Mouse (Mus musculus): ENCODE results near the gene Brca1.
A peak's percentile ranks its signal among the peaks of the same experiment; 100 is the strongest.
"Not testable (repeated sequence)": the region's sequence is repeated elsewhere in the genome, so short reads cannot be mapped to it uniquely, and the experiment has no call there.

Gene Brca1

DNA sequence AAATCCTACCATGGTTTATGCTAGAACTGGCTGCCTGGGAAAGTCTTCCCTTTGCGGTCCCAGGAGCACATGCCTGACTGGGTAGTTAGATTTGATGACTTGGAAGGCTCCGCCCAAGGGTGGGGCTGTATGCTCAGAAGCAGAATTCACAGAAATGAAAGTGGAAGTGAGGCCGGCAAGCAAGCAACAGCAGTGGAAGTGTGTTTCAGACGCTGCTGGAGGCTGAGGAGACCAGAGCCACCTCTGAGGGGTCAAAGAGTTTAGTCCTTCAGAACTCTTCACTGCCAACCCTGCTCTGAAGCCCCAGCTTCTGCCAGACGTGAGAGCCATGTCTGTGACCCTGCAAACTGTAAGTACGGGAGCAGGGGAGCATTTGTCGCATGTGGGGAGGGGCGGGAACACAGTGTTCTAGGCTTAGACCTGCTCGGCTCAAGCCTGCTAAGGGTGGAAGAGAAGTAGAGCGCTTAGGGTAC is 103.4 kb downstream of the Brca1 start, which contains the start of gene Ifi35:
TSS of gene Ifi35 (plus strand) at position 134 of the 473 bp plus-strand sequence.
- DNase-seq = no peak

DNA sequence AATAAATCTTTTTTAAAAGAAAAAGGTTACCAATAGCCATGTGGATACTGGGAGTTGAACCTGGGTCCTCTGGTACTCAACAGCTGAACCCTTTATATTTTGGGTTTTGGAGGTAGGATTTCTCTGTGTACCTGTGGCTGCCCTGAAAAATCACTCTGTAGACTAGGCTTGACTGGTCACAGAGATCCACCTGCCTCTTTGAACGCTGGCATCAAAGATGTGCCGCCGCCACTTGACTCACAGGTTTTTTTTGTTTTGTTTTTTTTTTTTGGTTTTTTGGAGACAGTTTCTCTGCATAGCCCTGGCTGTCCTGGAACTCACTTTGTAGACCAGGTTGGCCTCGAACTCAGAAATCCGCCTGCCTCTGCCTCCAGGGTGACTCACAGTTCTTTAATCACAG is 104.0 kb downstream of the Brca1 start:
- DNase-seq = no peak

DNA sequence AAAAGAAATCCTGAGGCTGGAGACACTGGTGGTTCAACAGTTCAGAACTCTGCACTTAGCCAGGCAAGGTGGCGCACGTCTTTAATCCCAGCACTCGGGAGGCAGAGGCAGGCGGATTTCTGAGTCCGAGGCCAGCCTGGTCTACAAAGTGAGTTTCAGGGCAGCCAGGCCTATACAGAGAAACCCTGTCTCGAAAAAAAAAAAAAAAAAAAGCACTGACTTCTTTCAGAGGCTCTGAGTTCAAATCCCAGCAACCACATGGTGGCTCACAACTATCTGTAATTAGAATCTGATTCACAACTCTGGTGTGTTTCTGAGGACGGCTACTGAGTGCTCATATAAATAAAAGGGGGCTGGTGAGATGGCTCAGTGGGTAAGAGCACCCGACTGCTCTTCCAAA is 104.9 kb downstream of the Brca1 start:
- not testable (repeated sequence) for DNase-seq

DNA sequence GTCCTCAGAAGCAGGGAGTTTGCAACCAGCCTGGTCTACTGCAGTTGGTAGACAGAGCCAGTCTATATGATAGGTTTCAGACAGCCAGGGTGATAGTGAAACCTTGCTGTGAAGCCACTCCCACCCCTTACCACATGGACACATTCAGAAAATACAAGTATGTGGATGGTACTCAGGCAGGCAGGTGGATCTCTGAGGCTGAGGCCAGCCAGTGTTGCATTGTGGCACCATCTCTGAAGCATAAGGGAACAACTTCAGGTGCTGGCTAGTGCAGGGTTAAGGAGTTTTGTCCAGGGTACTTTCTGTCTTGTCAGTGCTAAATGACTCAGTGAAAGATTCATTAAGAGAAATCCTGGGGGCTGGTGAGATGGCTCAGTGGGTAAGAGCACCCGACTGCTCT is 105.4 kb downstream of the Brca1 start:
- DNase-seq = no peak

DNA sequence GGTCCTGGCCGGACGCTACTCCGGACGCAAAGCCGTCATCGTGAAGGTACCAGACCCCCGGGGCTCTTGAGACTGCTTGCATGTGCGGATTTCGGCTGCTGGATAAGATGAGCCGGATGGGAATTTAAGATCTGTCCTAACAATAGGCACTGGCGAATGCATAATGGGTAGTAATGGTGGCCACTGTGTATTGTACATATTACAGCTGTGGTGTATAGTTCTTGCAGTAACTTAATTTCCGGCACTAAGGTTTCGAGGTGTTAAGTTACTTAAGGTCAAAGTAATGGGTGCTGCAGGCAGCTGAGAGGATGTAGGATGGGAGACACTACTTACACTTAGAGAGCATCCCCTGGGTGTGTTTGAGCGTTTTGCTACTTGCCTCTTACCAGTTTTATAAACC is 109.0 kb downstream of the Brca1 start:
- no peak for DNase-seq

DNA sequence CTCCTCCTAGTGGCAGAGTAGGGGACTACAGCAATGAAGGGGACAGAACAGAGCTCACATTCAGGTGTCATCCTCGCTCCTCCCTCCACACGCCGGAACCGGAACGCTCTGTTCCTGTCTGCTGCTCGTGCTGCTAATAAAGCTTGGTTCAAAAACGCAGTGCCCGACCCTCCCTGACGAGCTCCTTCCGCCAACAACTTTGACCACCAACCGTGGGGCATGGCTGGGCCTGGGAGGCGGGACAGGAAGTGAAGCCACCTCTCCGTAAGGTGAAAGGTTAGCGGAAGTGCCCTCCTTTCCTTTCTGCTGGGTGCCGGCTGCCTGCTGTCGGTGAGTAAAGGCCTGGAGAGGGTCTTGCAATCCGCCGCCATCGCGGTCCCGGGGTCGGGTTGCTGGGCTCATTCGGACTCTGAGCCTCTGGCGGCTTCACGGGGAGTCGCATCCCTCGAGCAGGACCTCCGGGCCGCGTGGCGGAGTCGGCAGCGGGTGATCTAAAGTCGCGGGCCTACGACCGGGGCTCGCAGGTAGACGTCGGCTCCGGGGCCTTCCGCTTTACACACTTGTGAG is 109.5 kb downstream of the Brca1 start, which contains the start of gene Rpl27:
TSS of gene Rpl27 (plus strand) at position 172 of the 567 bp plus-strand sequence.
- peak; percentile 98 to 99 for DNase-seq

DNA sequence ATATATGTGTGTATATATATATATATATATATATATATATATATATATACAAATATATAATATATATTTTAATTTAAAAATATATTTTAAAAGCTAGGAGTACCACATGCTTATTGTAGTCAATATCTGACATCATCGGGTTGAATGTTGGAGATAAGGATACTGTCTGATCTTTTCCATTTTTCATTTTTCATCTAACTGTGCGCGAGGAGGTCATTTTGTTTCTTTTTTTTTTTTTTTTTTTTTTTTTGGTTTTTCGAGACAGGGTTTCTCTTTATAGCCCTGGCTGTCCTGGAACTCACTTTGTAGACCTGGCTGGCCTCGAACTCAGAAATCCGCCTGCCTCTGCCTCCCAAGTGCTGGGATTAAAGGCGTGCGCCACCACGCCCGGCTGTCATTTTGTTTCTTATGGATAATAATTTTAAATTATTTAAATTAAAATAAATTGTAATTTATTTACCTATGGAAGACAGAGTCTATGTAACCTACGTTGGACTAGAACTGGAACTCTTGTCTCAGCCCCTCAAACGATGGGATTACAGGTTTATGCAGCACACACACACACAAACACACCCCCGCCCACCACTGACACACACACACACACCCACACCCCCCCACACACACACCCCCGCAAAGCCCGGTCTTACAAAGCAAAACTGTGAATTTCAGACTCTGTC is 110.2 kb downstream of the Brca1 start:
- not testable (repeated sequence) for DNase-seq

Measured in cerebellum, postnatal 10 days (tissue).